Mouse (Mus musculus): ENCODE data around the gene Pja2. TPM values are rescaled to one million over a fixed set of nuclear protein-coding genes. Genes with fewer than 3 reads are reported as not detected.

Pja2 gene
- total and polyA plus RNA-seq, 2 experiments from 2014 or later: 189 to 215 TPM

DNA sequence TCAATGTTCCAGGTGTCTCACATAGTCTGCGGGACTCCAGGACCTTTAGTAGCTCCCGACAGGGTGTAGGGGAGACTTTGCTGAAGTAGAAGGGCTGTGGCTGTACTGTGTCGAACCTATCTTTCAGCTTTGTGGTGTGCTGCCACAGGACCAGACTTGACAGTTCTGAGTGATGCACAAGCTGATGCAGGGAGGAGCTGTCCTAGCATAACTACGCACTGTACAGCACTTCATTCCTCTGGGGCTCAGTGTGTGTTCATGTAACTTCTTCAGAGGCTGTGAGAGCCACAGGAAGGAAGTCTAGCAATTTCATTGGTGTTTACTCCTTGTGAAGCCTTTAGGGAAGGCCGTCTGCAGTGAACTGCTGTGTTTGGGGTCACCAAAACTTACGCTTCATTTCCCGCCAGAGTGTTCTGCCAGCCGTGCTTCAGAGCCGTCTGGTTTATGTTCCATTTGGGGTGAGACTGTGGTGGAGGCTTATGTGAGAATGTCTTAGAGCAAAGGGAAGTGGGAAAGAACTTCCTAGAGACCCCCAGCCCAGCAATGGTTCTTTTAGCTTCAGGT is 54.0 kb downstream of the Pja2 start:
- no peak for TF ChIP-seq CTCF (IDR thresholded peaks at IDR 0.05)

DNA sequence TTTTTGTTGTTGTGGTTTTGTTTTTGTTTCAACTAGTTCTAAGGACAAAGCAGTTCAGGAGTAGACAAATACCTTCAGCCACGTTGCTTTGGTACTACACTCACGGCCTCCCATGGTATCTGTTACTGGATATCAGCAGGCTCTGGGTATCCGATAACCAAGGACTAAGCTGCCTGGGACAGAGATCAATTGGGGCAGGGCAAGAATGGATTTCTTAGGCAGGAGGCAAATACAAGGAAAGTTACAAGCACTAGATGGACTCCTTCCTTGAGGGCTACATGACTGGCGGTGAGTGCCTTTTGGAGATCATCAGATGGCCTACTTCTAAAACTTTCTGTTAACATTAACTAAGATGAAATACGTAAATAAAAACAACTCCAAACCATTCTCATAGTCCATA is 55.0 kb downstream of the Pja2 start:
- H3K27me3 ChIP-seq (ENCODE audit: insufficient read depth, low read length): no peaks in the 10 kb centered on the region
- TF ChIP-seq CTCF (IDR thresholded peaks at IDR 0.05): no peak
- no peak overlapping the region for H3K4me2 ChIP-seq (ENCODE audit: low read depth, low read length, poor library complexity, severe bottlenecking)
- H3K4me3 ChIP-seq (ENCODE audit: low read depth, low read length): no peak overlapping the region
- H3K9ac ChIP-seq (replicated peaks; ENCODE audit: low read length, poor library complexity, severe bottlenecking): no peak overlapping the region
- H3K4me1 ChIP-seq (ENCODE audit: insufficient read depth, low read length): no peaks in the 10 kb centered on the region
- no peaks in the 10 kb centered on the region for H3K9me3 ChIP-seq (ENCODE audit: low read length)
- WGBS: 91% methylated on average over 5 of the region's 5 CpGs
- DNase-seq (ENCODE audit: low spot score): no peak
- H3K27ac ChIP-seq (ENCODE audit: low read depth, low read length): no peak overlapping the region
- H3K36me3 ChIP-seq (ENCODE audit: insufficient read depth, low read length): peaks cover 3% of the 10 kb centered on the region; the same call in 1 of the 2 replicates
- ATAC-seq (ENCODE audit: low FRiP score): no peak

More for the DNA sequence above, 54.0 kb downstream of the Pja2 start:
- H3K36me3 ChIP-seq (ENCODE audit: insufficient read depth, low read length): peaks cover 3% of the 10 kb centered on the region
- H3K9me3 ChIP-seq (ENCODE audit: low read length): no peaks in the 10 kb centered on the region
- no peak overlapping the region for H3K27ac ChIP-seq (ENCODE audit: low read depth, low read length)
- DNase-seq (ENCODE audit: low spot score): no peak
- H3K4me1 ChIP-seq (ENCODE audit: insufficient read depth, low read length): no peaks in the 10 kb centered on the region
- H3K9ac ChIP-seq (replicated peaks; ENCODE audit: low read length, poor library complexity, severe bottlenecking): no peak overlapping the region
- no peak overlapping the region for H3K4me3 ChIP-seq (ENCODE audit: low read depth, low read length)
- no peaks in the 10 kb centered on the region for H3K27me3 ChIP-seq (ENCODE audit: insufficient read depth, low read length)
- H3K4me2 ChIP-seq (ENCODE audit: low read depth, low read length, poor library complexity, severe bottlenecking): no peak overlapping the region
- ATAC-seq (ENCODE audit: low FRiP score): no peak
- WGBS: 84% methylated on average over 9 of the region's 9 CpGs

DNA sequence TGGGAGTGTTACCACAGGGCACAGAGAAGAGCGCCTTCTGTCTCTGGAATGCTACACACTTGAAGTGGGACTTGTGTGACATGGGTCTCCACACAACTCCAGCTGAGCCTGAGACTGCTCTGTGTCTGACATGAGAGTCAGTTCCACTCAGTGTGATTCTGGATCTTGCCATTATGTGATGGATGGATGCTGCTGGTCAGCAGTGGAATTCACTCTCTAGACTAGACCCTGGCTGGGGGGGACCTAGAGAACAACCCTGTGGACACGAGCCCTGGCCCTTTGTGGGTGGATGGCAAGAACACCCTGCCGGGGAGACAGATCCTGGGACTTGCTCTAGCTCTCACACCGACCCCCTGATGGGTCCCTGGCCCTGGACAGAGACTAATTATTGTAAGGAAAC is 56.5 kb downstream of the Pja2 start:
- ATAC-seq (ENCODE audit: low FRiP score): no peak
- Histone ChIP-seq H3K27me3 (ENCODE audit: insufficient read depth, low read length) (no peaks in the 10 kb centered on the region), H3K27ac (ENCODE audit: low read depth, low read length) (no peak overlapping the region), H3K9me3 (ENCODE audit: low read length) (no peaks in the 10 kb centered on the region), H3K4me1 (ENCODE audit: insufficient read depth, low read length) (no peaks in the 10 kb centered on the region), H3K4me2 (ENCODE audit: low read depth, low read length, poor library complexity, severe bottlenecking) (no peak overlapping the region), H3K36me3 (ENCODE audit: insufficient read depth, low read length) (no peaks in the 10 kb centered on the region), H3K4me3 (ENCODE audit: low read depth, low read length) (no peak overlapping the region), H3K9ac (replicated peaks; ENCODE audit: low read length, poor library complexity, severe bottlenecking) (no peak overlapping the region)
- DNase-seq (ENCODE audit: low spot score): no peak
- no peak for TF ChIP-seq CTCF (IDR thresholded peaks at IDR 0.05)
- 92% methylated on average over 4 of the region's 4 CpGs for WGBS

DNA sequence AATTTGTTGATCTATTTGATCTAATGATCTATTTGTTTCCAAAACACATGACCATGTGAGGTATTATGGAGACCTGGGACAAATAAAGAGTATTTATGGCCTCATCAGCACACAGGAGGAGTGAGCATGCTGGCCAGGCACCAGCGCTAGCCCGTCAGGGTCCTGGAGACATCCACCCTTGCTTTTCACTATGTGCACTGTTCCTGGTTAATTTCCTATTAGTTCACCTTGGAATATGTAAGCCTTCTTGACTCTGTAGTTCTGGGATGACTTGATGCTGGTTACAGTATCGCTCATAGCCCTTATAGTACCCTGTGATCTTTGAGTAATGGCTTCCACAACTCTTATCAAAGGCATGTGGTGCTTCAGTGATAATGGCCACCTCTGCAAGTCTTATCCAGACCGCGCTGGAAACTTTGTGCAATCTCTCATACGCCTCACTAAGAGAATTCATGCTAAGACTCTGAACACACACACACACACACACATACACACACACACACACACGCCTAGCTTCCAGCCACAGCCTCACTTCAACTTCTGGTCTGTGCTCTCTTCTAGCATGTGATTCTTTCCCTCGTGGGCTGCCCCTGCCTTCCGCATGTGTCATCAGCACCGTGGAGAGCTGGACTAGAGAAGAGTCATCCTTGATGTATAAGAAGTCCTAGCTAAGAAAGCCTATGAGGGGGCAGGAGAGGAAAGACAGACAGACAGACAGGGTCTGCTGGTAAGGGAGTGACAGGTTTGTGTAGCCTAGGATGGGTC is 57.2 kb downstream of the Pja2 start:
- no peak overlapping the region for H3K4me3 ChIP-seq (ENCODE audit: low read depth, low read length)
- DNase-seq (ENCODE audit: low spot score) (no peak), ATAC-seq (ENCODE audit: low FRiP score) (no peak)
- H3K27ac ChIP-seq (ENCODE audit: low read depth, low read length): no peak overlapping the region
- no peaks in the 10 kb centered on the region for H3K4me1 ChIP-seq (ENCODE audit: insufficient read depth, low read length)
- 92% methylated on average over 10 of the region's 10 CpGs for WGBS
- no peaks in the 10 kb centered on the region for H3K27me3 ChIP-seq (ENCODE audit: insufficient read depth, low read length)
- H3K4me2 ChIP-seq (ENCODE audit: low read depth, low read length, poor library complexity, severe bottlenecking): no peak overlapping the region
- no peaks in the 10 kb centered on the region for H3K36me3 ChIP-seq (ENCODE audit: insufficient read depth, low read length)
- H3K9ac ChIP-seq (replicated peaks; ENCODE audit: low read length, poor library complexity, severe bottlenecking): no peak overlapping the region
- H3K9me3 ChIP-seq (ENCODE audit: low read length): no peaks in the 10 kb centered on the region
- TF ChIP-seq CTCF (IDR thresholded peaks at IDR 0.05): no peak

DNA sequence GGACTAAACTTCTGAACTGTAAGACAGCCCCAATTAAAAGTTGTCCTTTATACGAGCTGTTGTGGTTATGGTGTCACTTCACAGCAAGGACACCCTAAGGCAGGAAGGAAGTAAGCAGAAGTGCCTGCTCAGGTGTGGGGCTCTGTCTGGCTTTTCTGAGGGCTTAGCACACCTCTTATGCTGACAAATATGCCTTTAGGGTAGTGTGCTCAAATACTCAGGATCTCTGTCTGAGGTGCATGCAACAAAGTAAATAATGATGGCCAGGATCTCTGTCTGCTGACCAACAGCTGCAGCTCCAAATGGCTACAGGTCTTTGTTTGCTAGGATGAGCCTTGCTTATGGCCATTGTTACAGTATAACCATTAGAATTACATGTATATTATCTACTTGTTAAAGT is 71.1 kb downstream of the Pja2 start:
- Histone ChIP-seq H3K27me3 (ENCODE audit: insufficient read depth, low read length) (no peaks in the 10 kb centered on the region), H3K4me3 (ENCODE audit: low read depth, low read length) (no peak overlapping the region), H3K4me2 (ENCODE audit: low read depth, low read length, poor library complexity, severe bottlenecking) (no peak overlapping the region), H3K36me3 (ENCODE audit: insufficient read depth, low read length) (no peaks in the 10 kb centered on the region), H3K9ac (replicated peaks; ENCODE audit: low read length, poor library complexity, severe bottlenecking) (no peak overlapping the region), H3K27ac (ENCODE audit: low read depth, low read length) (no peak overlapping the region), H3K9me3 (ENCODE audit: low read length) (no peaks in the 10 kb centered on the region), H3K4me1 (ENCODE audit: insufficient read depth, low read length) (no peaks in the 10 kb centered on the region)
- ATAC-seq (ENCODE audit: low FRiP score): no peak
- no peak for TF ChIP-seq CTCF (IDR thresholded peaks at IDR 0.05)
- 76% methylated on average over 1 of the region's 1 CpGs for WGBS
- no peak for DNase-seq (ENCODE audit: low spot score)

DNA sequence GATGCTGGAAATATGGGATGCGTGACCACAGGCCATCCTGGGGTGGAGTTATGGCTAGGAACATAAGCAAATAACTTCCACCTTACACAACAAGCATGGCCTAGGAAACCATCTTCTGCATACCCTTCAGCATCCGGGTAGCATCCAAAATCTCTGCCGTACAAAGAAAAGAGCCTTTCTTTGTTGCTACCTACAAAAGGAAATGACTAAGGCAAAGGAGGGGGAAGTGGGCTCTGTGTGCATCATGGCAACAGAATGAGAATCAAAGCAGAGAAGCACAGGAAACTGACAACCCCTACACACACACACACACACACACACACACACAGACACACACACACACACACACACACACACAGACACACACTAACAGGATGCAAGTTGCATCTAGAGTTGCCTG is 83.5 kb downstream of the Pja2 start:
- H3K9me3 ChIP-seq (ENCODE audit: low read length): no peaks in the 10 kb centered on the region
- no peaks in the 10 kb centered on the region for H3K36me3 ChIP-seq (ENCODE audit: insufficient read depth, low read length)
- WGBS: 54% methylated on average over 3 of the region's 3 CpGs
- DNase-seq (ENCODE audit: low spot score): no peak
- no peaks in the 10 kb centered on the region for H3K4me1 ChIP-seq (ENCODE audit: insufficient read depth, low read length)
- H3K4me3 ChIP-seq (ENCODE audit: low read depth, low read length): no peak overlapping the region
- H3K27ac ChIP-seq (ENCODE audit: low read depth, low read length): no peak overlapping the region
- no peak overlapping the region for H3K4me2 ChIP-seq (ENCODE audit: low read depth, low read length, poor library complexity, severe bottlenecking)
- H3K9ac ChIP-seq (replicated peaks; ENCODE audit: low read length, poor library complexity, severe bottlenecking): no peak overlapping the region
- no peak for TF ChIP-seq CTCF (IDR thresholded peaks at IDR 0.05)
- no peaks in the 10 kb centered on the region for H3K27me3 ChIP-seq (ENCODE audit: insufficient read depth, low read length)
- no peak for ATAC-seq (ENCODE audit: low FRiP score)

All from midbrain, postnatal 0 days (tissue).